Mouse (Mus musculus) forebrain, embryonic 10.5 days (tissue): Measurements from ENCODE around the gene Cnih3. TPM values are rescaled to one million over a fixed set of nuclear protein-coding genes. Genes with fewer than 3 reads are reported as not detected.

ENCODE experiments used
- DNase-seq: peaks from one replicate; pipeline ENCODE4 v3.0.0-alpha.2; 2017; ENCODE audit warnings: low spot score; ENCODE audit errors: extremely low spot score
- H3K27ac ChIP-seq: fragments of 300-500 bp; sonication (generic); 2 replicates; pipeline ENCODE4 v1.5.1; 2016; ENCODE audit warnings: mild to moderate bottlenecking
- H3K27me3 ChIP-seq: fragments of 300-500 bp; sonication (generic); 2 replicates; pipeline ENCODE4 v1.6.1; 2016; ENCODE audit warnings: mild to moderate bottlenecking; ENCODE audit not compliant: poor library complexity, severe bottlenecking
- H3K36me3 ChIP-seq: fragments of 300-500 bp; sonication (generic); replicated peaks from 2 replicates; pipeline ENCODE4 v1.6.1; 2016; ENCODE audit warnings: mild to moderate bottlenecking, moderate library complexity
- H3K4me1 ChIP-seq: fragments of 300-500 bp; sonication (generic); 2 replicates; pipeline ENCODE4 v1.6.1; 2016
- H3K4me3 ChIP-seq: fragments of 300-500 bp; sonication (generic); 2 replicates; pipeline ENCODE4 v1.5.1; 2016; ENCODE audit warnings: mild to moderate bottlenecking, moderate library complexity
- H3K9me3 ChIP-seq: fragments of 300-500 bp; sonication (generic); 2 replicates; pipeline ENCODE4 v1.6.1; 2016; ENCODE audit warnings: mild to moderate bottlenecking, moderate library complexity
- WGBS: fragments of 180-500 bp; shearing (Covaris S2); methylation state at CpG from one replicate; pipeline ENCODE4 v1.1.7; 2016; 5-methylcytosine and 5-hydroxymethylcytosine counted together
- polyA plus RNA-seq: library from polyadenylated mRNA; unstranded; fragments of >200 nt; fragmentation: Nextera tagmentation; extraction: Ambion mirVana; gene quantifications from 2 replicates; pipeline ENCODE4 v1.2.1, GENCODE M21; 2016

Cnih3 gene
- polyA plus RNA-seq, 1 experiment from 2014 or later = 1.3 TPM

GRCm38 (mm10) chr1:181327636-181328420 lies 24.6 kb upstream of the Cnih3 start:
- Histone ChIP-seq H3K9me3 (no peaks in the 10 kb centered on the region), H3K36me3 (no peaks in the 10 kb centered on the region), H3K4me1 (peaks cover 7% of the 10 kb centered on the region), H3K27me3 (no peaks in the 10 kb centered on the region), H3K27ac (no peak overlapping the region), H3K4me3 (no peak overlapping the region)
- 86% methylated on average over 10 of the region's 10 CpGs for WGBS
- no peak for DNase-seq

GRCm38 (mm10) chr1:181329110-181329509 lies 23.3 kb upstream of the Cnih3 start:
- DNase-seq = no peak
- H3K36me3 ChIP-seq = no peaks in the 10 kb centered on the region
- H3K4me3 ChIP-seq = no peak overlapping the region
- no peak overlapping the region for H3K27ac ChIP-seq
- H3K9me3 ChIP-seq = no peaks in the 10 kb centered on the region; the same call in 1 of the 2 replicates
- H3K4me1 ChIP-seq = peaks cover 7% of the 10 kb centered on the region
- no peaks in the 10 kb centered on the region for H3K27me3 ChIP-seq
- 81% methylated on average over 3 of the region's 3 CpGs for WGBS

- Histone ChIP-seq H3K27ac (no peak overlapping the region), H3K27me3 (no peaks in the 10 kb centered on the region), H3K36me3 (no peaks in the 10 kb centered on the region), H3K4me3 (no peak overlapping the region), H3K9me3 (peaks cover 15% of the 10 kb centered on the region), H3K4me1 (peaks cover 7% of the 10 kb centered on the region)
- DNase-seq = no peak
- WGBS = 27% methylated on average over 2 of the region's 2 CpGs
These were observed 19.8 kb upstream of the Cnih3 start for GRCm38 (mm10) chr1:181332597-181332996.

- Histone ChIP-seq H3K9me3 (peaks cover 15% of the 10 kb centered on the region), H3K4me3 (no peak overlapping the region), H3K27me3 (no peaks in the 10 kb centered on the region), H3K36me3 (no peaks in the 10 kb centered on the region), H3K27ac (no peak overlapping the region), H3K4me1 (peaks cover 7% of the 10 kb centered on the region)
- 93% methylated on average over 6 of the region's 6 CpGs for WGBS
- DNase-seq = no peak
These were observed 18.0 kb upstream of the Cnih3 start for GRCm38 (mm10) chr1:181334329-181335018.

DNA sequence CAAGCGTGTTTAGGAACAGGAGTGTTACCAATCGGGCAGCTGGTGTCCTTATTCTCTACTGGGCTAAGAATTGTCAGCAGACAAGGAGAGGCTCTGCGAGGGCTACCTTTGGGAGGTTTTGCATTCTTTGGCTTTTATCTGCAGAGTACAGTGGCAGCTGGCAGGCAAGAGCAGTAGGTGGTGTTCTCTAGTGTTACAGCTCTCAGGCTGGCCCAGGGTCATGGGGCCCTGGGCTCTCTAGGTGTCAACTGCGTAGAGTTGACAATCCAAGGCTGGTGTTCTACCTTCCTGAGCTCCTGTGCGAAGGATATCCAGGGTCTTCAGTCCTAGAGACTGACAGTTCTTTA lies 17.4 kb upstream of the Cnih3 start:
- peaks cover 15% of the 10 kb centered on the region for H3K9me3 ChIP-seq
- no peak overlapping the region for H3K4me3 ChIP-seq
- H3K4me1 ChIP-seq = peaks cover 7% of the 10 kb centered on the region
- no peak for DNase-seq
- no peaks in the 10 kb centered on the region for H3K36me3 ChIP-seq
- H3K27me3 ChIP-seq = no peaks in the 10 kb centered on the region
- H3K27ac ChIP-seq = peak overlapping the region; percentile 56
- 91% methylated on average over 5 of the region's 5 CpGs for WGBS

DNA sequence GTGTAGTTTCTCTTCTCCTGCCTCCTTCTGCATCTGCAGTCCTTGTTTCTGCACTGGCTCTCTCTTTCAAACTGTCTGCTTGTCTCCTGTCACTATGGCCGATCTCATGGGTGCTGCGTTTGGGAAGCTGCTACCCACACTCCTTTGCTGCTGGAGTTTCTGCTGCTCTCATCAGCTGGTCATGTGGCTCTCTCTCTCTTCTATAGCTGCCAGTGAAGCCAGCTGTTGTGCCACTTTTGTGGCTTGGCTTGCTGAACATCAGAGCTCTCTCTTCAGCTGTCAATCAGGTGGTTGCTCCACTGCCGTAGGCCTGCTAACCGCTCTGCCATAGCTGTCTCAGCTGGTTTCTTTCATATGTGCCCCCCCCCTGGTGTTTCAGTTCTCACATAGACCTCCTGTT lies 17.0 kb upstream of the Cnih3 start:
- H3K4me3 ChIP-seq = no peak overlapping the region
- no peak for DNase-seq

GRCm38 (mm10) chr1:181336857-181337256 lies 15.6 kb upstream of the Cnih3 start:
- Histone ChIP-seq H3K9me3 (peaks cover 15% of the 10 kb centered on the region), H3K4me1 (peaks cover 7% of the 10 kb centered on the region), H3K27ac (no peak overlapping the region), H3K27me3 (no peaks in the 10 kb centered on the region), H3K4me3 (no peak overlapping the region), H3K36me3 (no peaks in the 10 kb centered on the region)
- 94% methylated on average over 6 of the region's 6 CpGs for WGBS
- no peak for DNase-seq

More for the DNA sequence above, 17.0 kb upstream of the Cnih3 start:
- H3K9me3 ChIP-seq = peaks cover 15% of the 10 kb centered on the region
- H3K27ac ChIP-seq = peak overlapping the region; percentile 56
- no peaks in the 10 kb centered on the region for H3K36me3 ChIP-seq
- H3K27me3 ChIP-seq = no peaks in the 10 kb centered on the region
- H3K4me1 ChIP-seq = peaks cover 7% of the 10 kb centered on the region
- WGBS = 79% methylated on average over 4 of the region's 4 CpGs

DNA sequence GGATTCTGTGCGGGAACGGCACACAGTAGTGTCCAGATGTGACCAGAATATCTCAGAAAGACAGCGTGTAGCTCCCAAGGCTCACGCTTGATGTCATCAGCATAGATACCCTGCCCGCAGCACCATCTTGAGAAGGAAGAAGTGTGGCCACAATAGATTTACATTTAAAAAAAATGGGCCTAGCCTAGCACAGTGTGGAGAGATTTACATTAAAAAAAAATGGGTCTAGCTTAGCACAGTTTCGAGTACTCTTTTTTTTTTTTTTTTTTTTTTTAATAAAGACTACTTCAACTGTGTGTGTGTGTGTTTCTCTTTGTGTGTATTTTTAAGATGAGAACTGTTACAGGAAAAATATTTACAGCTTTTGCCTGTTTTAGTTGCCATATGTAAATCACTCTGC lies 13.3 kb upstream of the Cnih3 start:
- no peak overlapping the region for H3K27ac ChIP-seq
- H3K9me3 ChIP-seq = peaks cover 15% of the 10 kb centered on the region
- H3K4me3 ChIP-seq = no peak overlapping the region
- no peaks in the 10 kb centered on the region for H3K27me3 ChIP-seq
- no peak for DNase-seq
- WGBS = 92% methylated on average over 6 of the region's 6 CpGs
- no peaks in the 10 kb centered on the region for H3K4me1 ChIP-seq
- H3K36me3 ChIP-seq = no peaks in the 10 kb centered on the region

DNA sequence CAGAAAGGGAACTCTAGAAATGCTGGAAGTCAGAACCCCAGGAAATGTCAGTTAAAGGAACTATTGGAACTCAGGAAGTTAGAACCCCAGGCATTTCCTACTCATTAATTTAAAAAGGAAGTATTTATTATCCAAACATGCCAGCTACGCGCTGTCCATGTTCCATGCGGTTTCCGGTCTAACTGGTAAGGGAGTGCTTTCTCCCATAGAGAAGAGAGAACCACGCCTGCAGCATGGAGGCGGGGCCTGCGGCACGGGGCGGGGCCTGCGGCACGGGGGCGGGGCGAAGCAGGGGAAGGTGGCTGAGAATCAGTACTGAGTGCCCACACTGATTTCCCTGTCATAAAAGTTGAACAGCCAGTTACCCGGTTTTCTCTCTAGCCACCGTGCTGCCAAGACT lies 6.9 kb upstream of the Cnih3 start:
- Histone ChIP-seq H3K27ac (no peak overlapping the region), H3K36me3 (no peaks in the 10 kb centered on the region), H3K27me3 (peaks cover 28% of the 10 kb centered on the region), H3K4me3 (no peak overlapping the region), H3K9me3 (no peaks in the 10 kb centered on the region), H3K4me1 (peaks cover 10% of the 10 kb centered on the region; the same call in 1 of the 2 replicates)
- WGBS = 43% methylated on average over 15 of the region's 15 CpGs
- DNase-seq = no peak

DNA sequence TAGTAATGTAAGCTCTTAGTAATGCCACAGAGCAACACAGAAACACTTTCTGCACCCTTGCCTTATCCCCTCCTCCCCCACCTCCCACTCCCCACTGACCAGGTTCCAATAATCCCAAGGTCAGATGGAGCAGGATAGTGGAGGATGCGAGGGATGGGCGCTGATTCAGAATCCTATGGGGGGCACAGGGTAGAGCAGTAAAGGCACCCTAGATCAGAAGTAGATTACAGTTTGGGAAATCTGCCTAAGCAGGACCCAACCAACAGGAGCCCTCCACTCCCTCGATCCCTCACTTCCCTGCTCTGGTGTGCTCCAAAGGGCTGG lies 423 bp upstream of the Cnih3 start:
- Histone ChIP-seq H3K36me3 (no peaks in the 10 kb centered on the region), H3K9me3 (no peaks in the 10 kb centered on the region), H3K27ac (peak overlapping the region; percentile 89), H3K4me3 (peak overlapping the region; percentile 69), H3K27me3 (peaks cover 81% of the 10 kb centered on the region), H3K4me1 (peaks cover 27% of the 10 kb centered on the region)
- WGBS = 8% methylated on average over 3 of the region's 3 CpGs
- no peak for DNase-seq

- Histone ChIP-seq H3K27ac (peak overlapping the region; percentile 89), H3K4me3 (peak overlapping the region; percentile 69), H3K36me3 (no peaks in the 10 kb centered on the region), H3K9me3 (no peaks in the 10 kb centered on the region), H3K27me3 (peaks cover 67% of the 10 kb centered on the region), H3K4me1 (peaks cover 27% of the 10 kb centered on the region)
- 3% methylated on average over 33 of the region's 33 CpGs for WGBS
- DNase-seq = peak; percentile 31
These were observed 1.0 kb downstream of the Cnih3 start for GRCm38 (mm10) chr1:181353200-181354097.

GRCm38 (mm10) chr1:181355683-181356082 lies 3.3 kb downstream of the Cnih3 start:
- H3K27me3 ChIP-seq = peaks cover 52% of the 10 kb centered on the region
- H3K4me1 ChIP-seq = peaks cover 27% of the 10 kb centered on the region
- no peaks in the 10 kb centered on the region for H3K9me3 ChIP-seq
- no peaks in the 10 kb centered on the region for H3K36me3 ChIP-seq
- 86% methylated on average over 5 of the region's 5 CpGs for WGBS
- no peak overlapping the region for H3K4me3 ChIP-seq
- no peak for DNase-seq
- H3K27ac ChIP-seq = no peak overlapping the region
